Mouse (Mus musculus): ENCODE results near the gene 2310039H08Rik. TPM values are rescaled to one million over a fixed set of nuclear protein-coding genes. Genes with fewer than 3 reads are reported as not detected.

Gene 2310039H08Rik
- polyA plus RNA-seq, 1 experiment from 2014 or later: 58.4 TPM

- no peak overlapping the region for H3K9ac ChIP-seq
- H3K36me3 ChIP-seq: peaks cover 85% of the 10 kb centered on the region
- no peaks in the 10 kb centered on the region for H3K9me3 ChIP-seq
- H3K4me2 ChIP-seq: no peak overlapping the region
- H3K27me3 ChIP-seq: no peaks in the 10 kb centered on the region
- H3K4me1 ChIP-seq (replicated peaks): no peaks in the 10 kb centered on the region
- WGBS: 81% methylated on average over 13 of the region's 13 CpGs
- H3K4me3 ChIP-seq: no peak overlapping the region
- H3K27ac ChIP-seq: no peak overlapping the region
- ATAC-seq (ENCODE audit: low FRiP score): no peak
Measured at GRCm38 (mm10) chr17:46816306-46816705, 43.9 kb downstream of the 2310039H08Rik start.

- H3K9me3 ChIP-seq: no peaks in the 10 kb centered on the region
- H3K4me1 ChIP-seq (replicated peaks): no peaks in the 10 kb centered on the region
- no peak for ATAC-seq (ENCODE audit: low FRiP score)
- H3K27ac ChIP-seq: no peak overlapping the region
- WGBS: 89% methylated on average over 12 of the region's 12 CpGs
- no peak overlapping the region for H3K4me2 ChIP-seq
- H3K27me3 ChIP-seq: no peaks in the 10 kb centered on the region
- H3K36me3 ChIP-seq: peaks cover 82% of the 10 kb centered on the region
- no peak overlapping the region for H3K4me3 ChIP-seq
- H3K9ac ChIP-seq: no peak overlapping the region
Measured at GRCm38 (mm10) chr17:46817734-46818158, 45.3 kb downstream of the 2310039H08Rik start.

- Histone ChIP-seq H3K4me2 (no peak overlapping the region), H3K27ac (no peak overlapping the region), H3K9ac (no peak overlapping the region), H3K27me3 (no peaks in the 10 kb centered on the region), H3K9me3 (no peaks in the 10 kb centered on the region), H3K4me3 (no peak overlapping the region), H3K36me3 (peaks cover 87% of the 10 kb centered on the region), H3K4me1 (replicated peaks) (no peaks in the 10 kb centered on the region)
- 96% methylated on average over 7 of the region's 7 CpGs for WGBS
- ATAC-seq (ENCODE audit: low FRiP score): no peak
Measured at GRCm38 (mm10) chr17:46820628-46821027, 48.2 kb downstream of the 2310039H08Rik start.

Other genes with a start within 250 kb of the 2310039H08Rik start
- 17.1 and 21.6 TPM in 2 replicates for gene Cul9, start 226.2 kb upstream of the 2310039H08Rik start, polyA plus RNA-seq (2015; fragmentation: Nextera tagmentation; extraction: Ambion mirVana)
- 4.6 and 4.8 TPM in 2 replicates for gene Srf, start 216.5 kb upstream of the 2310039H08Rik start, polyA plus RNA-seq (2015; fragmentation: Nextera tagmentation; extraction: Ambion mirVana)
- gene Ptk7, start 143.1 kb upstream of the 2310039H08Rik start, polyA plus RNA-seq (2015; fragmentation: Nextera tagmentation; extraction: Ambion mirVana): 39.9 and 40.7 TPM in 2 replicates
- gene Klc4, start 126.6 kb upstream of the 2310039H08Rik start, polyA plus RNA-seq (2015; fragmentation: Nextera tagmentation; extraction: Ambion mirVana): 45.1 and 45.9 TPM in 2 replicates
- gene Mrpl2, start 126.4 kb upstream of the 2310039H08Rik start, polyA plus RNA-seq (2015; fragmentation: Nextera tagmentation; extraction: Ambion mirVana): 73.5 and 75.6 TPM in 2 replicates
- gene Cul7, start 122.3 kb upstream of the 2310039H08Rik start, polyA plus RNA-seq (2015; fragmentation: Nextera tagmentation; extraction: Ambion mirVana): 40.0 and 41.2 TPM in 2 replicates
- 52.3 and 56.2 TPM in 2 replicates for gene Rrp36, start 98.3 kb upstream of the 2310039H08Rik start, polyA plus RNA-seq (2015; fragmentation: Nextera tagmentation; extraction: Ambion mirVana)
- 257 and 261 TPM in 2 replicates for gene Mea1, start 93.8 kb upstream of the 2310039H08Rik start, polyA plus RNA-seq (2015; fragmentation: Nextera tagmentation; extraction: Ambion mirVana)
- 162 and 164 TPM in 2 replicates for gene Klhdc3, start 91.7 kb upstream of the 2310039H08Rik start, polyA plus RNA-seq (2015; fragmentation: Nextera tagmentation; extraction: Ambion mirVana)
- 78.2 and 79.7 TPM in 2 replicates for gene Ppp2r5d, start 67.5 kb upstream of the 2310039H08Rik start, polyA plus RNA-seq (2015; fragmentation: Nextera tagmentation; extraction: Ambion mirVana)
- gene Pex6, start 61.2 kb upstream of the 2310039H08Rik start, polyA plus RNA-seq (2015; fragmentation: Nextera tagmentation; extraction: Ambion mirVana): 24.4 and 24.7 TPM in 2 replicates
- 0.90 and 1.5 TPM in 2 replicates for gene Gnmt, start 43.5 kb upstream of the 2310039H08Rik start, polyA plus RNA-seq (2015; fragmentation: Nextera tagmentation; extraction: Ambion mirVana)
- gene Cnpy3, start 20.4 kb upstream of the 2310039H08Rik start, polyA plus RNA-seq (2015; fragmentation: Nextera tagmentation; extraction: Ambion mirVana): 66.1 and 67.1 TPM in 2 replicates
- gene Ptcra, start 8.9 kb upstream of the 2310039H08Rik start, polyA plus RNA-seq (2015; fragmentation: Nextera tagmentation; extraction: Ambion mirVana): 0.26 and 0.40 TPM in 2 replicates
- gene Rpl7l1, start 10.0 kb downstream of the 2310039H08Rik start, polyA plus RNA-seq (2015; fragmentation: Nextera tagmentation; extraction: Ambion mirVana): 92.8 and 113 TPM in 2 replicates
- gene Bicral, start 85.8 kb downstream of the 2310039H08Rik start, polyA plus RNA-seq (2015; fragmentation: Nextera tagmentation; extraction: Ambion mirVana): 5.9 and 7.8 TPM in 2 replicates
- 58.7 and 63.7 TPM in 2 replicates for gene Tbcc, start 118.0 kb downstream of the 2310039H08Rik start, polyA plus RNA-seq (2015; fragmentation: Nextera tagmentation; extraction: Ambion mirVana)
- gene Prph2, start 137.8 kb downstream of the 2310039H08Rik start, polyA plus RNA-seq (2015; fragmentation: Nextera tagmentation; extraction: Ambion mirVana): not detected in 2 replicates
- 14.8 and 16.2 TPM in 2 replicates for gene Ubr2, start 237.9 kb downstream of the 2310039H08Rik start, polyA plus RNA-seq (2015; fragmentation: Nextera tagmentation; extraction: Ambion mirVana)